Mouse (Mus musculus) forebrain, embryonic 15.5 days (tissue): ENCODE measurements around the gene Hip1. TPM values are rescaled to one million over a fixed set of nuclear protein-coding genes. Genes with fewer than 3 reads are reported as not detected.
"Not testable (repeated sequence)": the region's sequence is repeated elsewhere in the genome, so short reads cannot be mapped to it uniquely, and the experiment has no call there.

Source experiments
- ATAC-seq: fragments of 200-750 bp; cut with Nextera tagmentation; replicated peaks from 2 replicates; pipeline ENCODE4 v1.8.0; 2017; ENCODE audit warnings: mild to moderate bottlenecking, moderate TSS enrichment, moderate library complexity
- H3K27ac ChIP-seq: fragments of 300-500 bp; sonication (generic); replicated peaks from 2 replicates; pipeline ENCODE4 v1.5.1; 2015; ENCODE audit warnings: mild to moderate bottlenecking, inconsistent platforms
- H3K27me3 ChIP-seq: fragments of 300-500 bp; sonication (generic); 2 replicates; pipeline ENCODE4 v1.6.1; 2015; ENCODE audit warnings: inconsistent platforms
- H3K36me3 ChIP-seq: fragments of 300-500 bp; sonication (generic); 2 replicates; pipeline ENCODE4 v1.6.1; 2015; ENCODE audit warnings: mild to moderate bottlenecking, inconsistent platforms
- H3K4me1 ChIP-seq: fragments of 300-500 bp; sonication (generic); 2 replicates; pipeline ENCODE4 v1.6.1; 2015; ENCODE audit warnings: inconsistent platforms
- H3K4me2 ChIP-seq: fragments of 300-500 bp; sonication (generic); replicated peaks from 2 replicates; pipeline ENCODE4 v1.6.1; 2015; ENCODE audit warnings: mild to moderate bottlenecking, inconsistent platforms
- H3K4me3 ChIP-seq: fragments of 300-500 bp; sonication (generic); 2 replicates; pipeline ENCODE4 v1.5.1; 2015; ENCODE audit warnings: mild to moderate bottlenecking, inconsistent platforms
- H3K9ac ChIP-seq: fragments of 300-500 bp; sonication (generic); replicated peaks from 2 replicates; pipeline ENCODE4 v1.6.1; 2015; ENCODE audit warnings: mild to moderate bottlenecking, inconsistent platforms
- H3K9me3 ChIP-seq: fragments of 300-500 bp; sonication (generic); 2 replicates; pipeline ENCODE4 v1.6.1; 2016; ENCODE audit warnings: inconsistent platforms
- WGBS: fragments of 180-500 bp; shearing (Covaris S2); methylation state at CpG from one replicate; pipeline ENCODE4 v1.1.7; 2015; ENCODE audit warnings: mixed read lengths; 5-methylcytosine and 5-hydroxymethylcytosine counted together
- polyA plus RNA-seq: library from polyadenylated mRNA; unstranded; fragments of >200 nt; fragmentation: Nextera tagmentation; extraction: Ambion mirVana; gene quantifications from 2 replicates; pipeline ENCODE4 v1.2.1, GENCODE M21; 2015

Gene Hip1
- polyA plus RNA-seq, 1 experiment from 2014 or later, result 29.2 TPM

- Histone ChIP-seq H3K4me3 (peak overlapping the region; percentile 59), H3K9me3 (no peaks in the 10 kb centered on the region)
- ATAC-seq, result no peak; the same call in 1 of the 2 replicates
These were observed 56.6 kb downstream of the Hip1 start for GRCm38 (mm10) chr5:135488222-135488880.

DNA sequence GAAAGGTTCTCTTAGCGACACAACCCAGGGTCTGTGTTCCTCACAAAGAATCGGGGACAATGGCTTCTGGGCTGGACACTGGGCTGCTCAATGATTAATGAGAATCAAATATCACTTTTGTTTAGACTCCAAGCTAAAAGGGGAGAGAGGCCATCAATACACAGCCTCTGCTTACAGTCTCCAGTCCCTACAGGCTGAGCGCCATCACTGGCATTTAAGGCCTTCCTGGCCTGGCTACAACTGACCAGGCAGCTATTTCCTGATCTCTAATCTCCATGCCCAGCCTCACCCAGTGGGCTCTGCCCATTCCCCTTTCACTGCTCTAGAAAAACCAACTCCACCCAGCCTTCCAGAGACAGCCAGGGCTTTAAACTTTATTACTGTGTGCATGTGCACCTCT, 59.6 kb downstream of the Hip1 start:
- Histone ChIP-seq H3K4me3 (no peak overlapping the region), H3K4me1 (peaks cover 21% of the 10 kb centered on the region), H3K9me3 (no peaks in the 10 kb centered on the region), H3K36me3 (0 out of 2 replicates have a peak, but pooled peaks cover 2% of the 10 kb centered on the region), H3K4me2 (no peak overlapping the region), H3K9ac (no peak overlapping the region), H3K27ac (no peak overlapping the region), H3K27me3 (no peaks in the 10 kb centered on the region)
- no peak for ATAC-seq
- 76% methylated on average over 3 of the region's 3 CpGs for WGBS

More at GRCm38 (mm10) chr5:135488222-135488880, 56.6 kb downstream of the Hip1 start:
- Histone ChIP-seq H3K4me1 (peaks cover 22% of the 10 kb centered on the region), H3K36me3 (no peaks in the 10 kb centered on the region), H3K27me3 (no peaks in the 10 kb centered on the region), H3K4me2 (peak overlapping the region; percentile 64), H3K27ac (peak overlapping the region; percentile 92), H3K9ac (peak overlapping the region; percentile 58)
- under 1% methylated on average over 19 of the region's 19 CpGs for WGBS

- H3K4me3 ChIP-seq, H3K9me3 ChIP-seq, H3K27ac ChIP-seq, H3K9ac ChIP-seq, H3K27me3 ChIP-seq, H3K36me3 ChIP-seq, H3K4me2 ChIP-seq, ATAC-seq: not testable (repeated sequence)
- H3K4me1 ChIP-seq, result peaks cover 13% of the 10 kb centered on the region
- 96% methylated on average over 6 of the region's 6 CpGs for WGBS
These were observed 61.1 kb downstream of the Hip1 start for GRCm38 (mm10) chr5:135483865-135484264.

- no peaks in the 10 kb centered on the region for H3K4me1 ChIP-seq
- no peaks in the 10 kb centered on the region for H3K27me3 ChIP-seq
- ATAC-seq, result no peak
- H3K36me3 ChIP-seq, result 0 out of 2 replicates have a peak, but pooled peaks cover 2% of the 10 kb centered on the region
- no peak overlapping the region for H3K27ac ChIP-seq
- H3K9me3 ChIP-seq, result no peaks in the 10 kb centered on the region
- H3K4me2 ChIP-seq, result no peak overlapping the region
- H3K4me3 ChIP-seq, result no peak overlapping the region
- 93% methylated on average over 12 of the region's 12 CpGs for WGBS
- H3K9ac ChIP-seq, result no peak overlapping the region
These were observed 65.9 kb downstream of the Hip1 start for GRCm38 (mm10) chr5:135478877-135479600.

DNA sequence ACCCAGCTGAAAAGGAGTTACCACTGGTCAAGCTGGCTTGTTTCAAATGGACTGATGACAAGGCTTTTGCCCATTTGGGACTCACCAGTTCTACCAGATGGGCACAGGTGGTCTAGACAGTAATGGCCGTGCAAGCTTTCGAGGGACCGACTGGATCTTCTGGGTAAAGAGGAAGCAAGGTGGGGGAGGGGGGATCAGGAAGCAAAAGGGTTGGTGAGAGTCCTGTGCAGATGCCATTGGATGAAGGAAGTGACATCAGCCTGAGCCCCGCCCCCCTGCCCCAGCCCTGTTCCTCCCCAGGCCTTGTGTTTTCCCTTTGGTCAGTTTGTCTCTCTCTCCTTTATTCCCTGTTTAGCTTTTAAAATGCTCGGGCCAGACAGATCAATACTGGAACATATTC, 68.7 kb downstream of the Hip1 start:
- ATAC-seq, result no peak

DNA sequence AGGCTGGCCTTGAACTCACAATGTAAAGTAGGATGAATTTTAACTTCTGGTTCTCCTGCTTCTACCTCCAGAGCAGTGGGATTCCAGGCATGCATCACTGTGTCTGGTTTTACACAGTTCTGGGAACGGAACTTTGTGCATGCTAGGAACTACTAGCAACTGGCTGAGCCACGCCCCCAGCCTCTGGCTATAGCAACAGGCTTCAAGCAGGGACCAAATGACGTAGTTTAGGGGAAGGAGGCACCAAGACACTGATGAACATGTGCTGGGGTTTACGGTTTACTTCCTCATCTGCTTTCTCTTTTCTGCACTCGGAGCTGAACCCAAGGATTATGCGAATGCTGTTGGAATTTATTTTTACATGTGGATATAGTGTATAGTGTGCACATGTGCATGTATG, 72.5 kb downstream of the Hip1 start:
- H3K4me2 ChIP-seq, result no peak overlapping the region
- H3K27me3 ChIP-seq, result no peaks in the 10 kb centered on the region
- no peak overlapping the region for H3K9ac ChIP-seq
- ATAC-seq, result no peak
- no peak overlapping the region for H3K4me3 ChIP-seq
- no peak overlapping the region for H3K27ac ChIP-seq
- H3K9me3 ChIP-seq, result no peaks in the 10 kb centered on the region
- H3K4me1 ChIP-seq, result no peaks in the 10 kb centered on the region
- 87% methylated on average over 6 of the region's 6 CpGs for WGBS
- H3K36me3 ChIP-seq, result peaks cover 2% of the 10 kb centered on the region

More for the DNA sequence above, 68.7 kb downstream of the Hip1 start:
- 86% methylated on average over 5 of the region's 5 CpGs for WGBS
- Histone ChIP-seq H3K27me3 (no peaks in the 10 kb centered on the region), H3K4me1 (no peaks in the 10 kb centered on the region), H3K4me3 (no peak overlapping the region), H3K36me3 (peaks cover 2% of the 10 kb centered on the region; the same call in 1 of the 2 replicates), H3K4me2 (no peak overlapping the region), H3K9me3 (no peaks in the 10 kb centered on the region), H3K27ac (no peak overlapping the region), H3K9ac (no peak overlapping the region)

- H3K4me2 ChIP-seq, result no peak overlapping the region
- no peak overlapping the region for H3K9ac ChIP-seq
- no peak overlapping the region for H3K4me3 ChIP-seq
- no peaks in the 10 kb centered on the region for H3K9me3 ChIP-seq
- H3K27me3 ChIP-seq, result no peaks in the 10 kb centered on the region
- no peak overlapping the region for H3K27ac ChIP-seq
- H3K36me3 ChIP-seq, result peaks cover 3% of the 10 kb centered on the region
- ATAC-seq, result no peak
- no peaks in the 10 kb centered on the region for H3K4me1 ChIP-seq
- 95% methylated on average over 4 of the region's 4 CpGs for WGBS
These were observed 73.2 kb downstream of the Hip1 start for GRCm38 (mm10) chr5:135471747-135472146.

- 96% methylated on average over 6 of the region's 6 CpGs for WGBS
- H3K9me3 ChIP-seq, result no peaks in the 10 kb centered on the region
- H3K4me2 ChIP-seq, result no peak overlapping the region
- H3K27me3 ChIP-seq, result no peaks in the 10 kb centered on the region
- no peak overlapping the region for H3K27ac ChIP-seq
- H3K9ac ChIP-seq, result no peak overlapping the region
- peaks cover 3% of the 10 kb centered on the region for H3K36me3 ChIP-seq
- H3K4me1 ChIP-seq, result peaks cover 9% of the 10 kb centered on the region; the same call in 1 of the 2 replicates
- no peak for ATAC-seq
- H3K4me3 ChIP-seq, result no peak overlapping the region
These were observed 76.6 kb downstream of the Hip1 start for GRCm38 (mm10) chr5:135468280-135468679.

- 54% methylated on average over 7 of the region's 7 CpGs for WGBS
- Histone ChIP-seq H3K9me3 (no peaks in the 10 kb centered on the region), H3K9ac (no peak overlapping the region), H3K27ac (peak overlapping the region; percentile 64), H3K27me3 (no peaks in the 10 kb centered on the region), H3K4me1 (peaks cover 10% of the 10 kb centered on the region; the same call in 1 of the 2 replicates), H3K4me3 (no peak overlapping the region), H3K4me2 (no peak overlapping the region), H3K36me3 (peaks cover 3% of the 10 kb centered on the region; the same call in 1 of the 2 replicates)
- ATAC-seq, result no peak
These were observed 79.1 kb downstream of the Hip1 start for GRCm38 (mm10) chr5:135465833-135466291.

DNA sequence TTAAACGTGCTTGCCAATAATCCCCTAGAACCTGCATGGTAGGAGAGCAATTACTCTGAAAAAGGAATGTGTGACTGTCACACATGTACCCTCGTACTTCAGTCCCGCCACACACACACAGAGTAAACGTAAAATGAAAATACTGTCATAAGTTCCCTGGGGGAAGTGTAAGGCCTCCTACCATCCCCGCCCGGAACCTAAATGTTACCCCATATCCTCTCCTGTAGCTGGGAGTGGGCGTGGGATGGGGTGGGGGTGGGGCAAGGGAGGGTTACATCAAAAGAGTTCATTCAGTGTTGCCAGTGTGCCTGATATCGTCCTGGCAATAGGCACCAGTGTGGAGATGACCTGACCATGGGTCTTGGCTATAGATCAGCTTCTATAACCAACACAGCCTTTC, 81.5 kb downstream of the Hip1 start:
- no peaks in the 10 kb centered on the region for H3K27me3 ChIP-seq
- no peak overlapping the region for H3K4me3 ChIP-seq
- H3K4me1 ChIP-seq, result peaks cover 18% of the 10 kb centered on the region; the same call in 1 of the 2 replicates
- H3K27ac ChIP-seq, result no peak overlapping the region
- H3K36me3 ChIP-seq, result peaks cover 3% of the 10 kb centered on the region; the same call in 1 of the 2 replicates
- WGBS, result 84% methylated on average over 8 of the region's 8 CpGs
- ATAC-seq, result no peak
- no peak overlapping the region for H3K4me2 ChIP-seq
- H3K9me3 ChIP-seq, result no peaks in the 10 kb centered on the region
- no peak overlapping the region for H3K9ac ChIP-seq

DNA sequence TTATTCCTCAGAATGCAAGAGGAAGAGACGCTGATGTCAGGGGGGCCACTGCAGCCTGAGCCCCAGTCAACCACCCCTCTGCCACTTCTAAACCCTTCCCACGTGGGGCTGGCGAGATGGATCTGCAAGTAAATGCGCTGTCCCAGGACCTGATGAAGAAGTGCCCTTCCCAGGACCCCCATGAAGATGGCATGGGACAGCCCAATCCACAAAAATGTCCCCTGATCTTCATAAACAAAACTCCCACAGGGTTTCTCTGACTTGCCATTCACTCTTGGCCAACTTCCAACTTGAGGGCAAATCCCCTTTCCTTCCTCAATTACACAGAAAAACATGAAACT, 84.1 kb downstream of the Hip1 start:
- no peak overlapping the region for H3K4me3 ChIP-seq
- no peak for ATAC-seq
- peaks cover 10% of the 10 kb centered on the region; the same call in 1 of the 2 replicates for H3K36me3 ChIP-seq
- no peaks in the 10 kb centered on the region for H3K9me3 ChIP-seq
- no peak overlapping the region for H3K9ac ChIP-seq
- WGBS, result 52% methylated on average over 4 of the region's 4 CpGs
- no peak overlapping the region for H3K4me2 ChIP-seq
- H3K27ac ChIP-seq, result peak overlapping the region; percentile 56
- no peaks in the 10 kb centered on the region for H3K27me3 ChIP-seq
- H3K4me1 ChIP-seq, result peaks cover 11% of the 10 kb centered on the region; the same call in 1 of the 2 replicates

- Histone ChIP-seq H3K27me3 (no peaks in the 10 kb centered on the region), H3K4me3 (no peak overlapping the region), H3K4me2 (no peak overlapping the region), H3K27ac (peak overlapping the region; percentile 56), H3K9ac (no peak overlapping the region), H3K9me3 (no peaks in the 10 kb centered on the region), H3K36me3 (peaks cover 10% of the 10 kb centered on the region; the same call in 1 of the 2 replicates), H3K4me1 (peaks cover 9% of the 10 kb centered on the region; the same call in 1 of the 2 replicates)
- WGBS, result 60% methylated on average over 12 of the region's 12 CpGs
- peak; percentile 48; the same call in 1 of the 2 replicates for ATAC-seq
These were observed 84.6 kb downstream of the Hip1 start for GRCm38 (mm10) chr5:135460152-135460832.
